Mouse (Mus musculus) ES-Bruce4 (cell line): ENCODE measurements around the gene Gemin5.

Experiments
- CTCF ChIP-seq: IDR thresholded peaks from one replicate; pipeline ENCODE4 v1.8.1; 2011; ENCODE audit warnings: low read depth, low read length
- EP300 ChIP-seq: IDR thresholded peaks from 2 replicates; pipeline ENCODE4 v1.6.1; 2011; ENCODE audit warnings: low read depth, low read length; ENCODE audit not compliant: insufficient read depth

DNA sequence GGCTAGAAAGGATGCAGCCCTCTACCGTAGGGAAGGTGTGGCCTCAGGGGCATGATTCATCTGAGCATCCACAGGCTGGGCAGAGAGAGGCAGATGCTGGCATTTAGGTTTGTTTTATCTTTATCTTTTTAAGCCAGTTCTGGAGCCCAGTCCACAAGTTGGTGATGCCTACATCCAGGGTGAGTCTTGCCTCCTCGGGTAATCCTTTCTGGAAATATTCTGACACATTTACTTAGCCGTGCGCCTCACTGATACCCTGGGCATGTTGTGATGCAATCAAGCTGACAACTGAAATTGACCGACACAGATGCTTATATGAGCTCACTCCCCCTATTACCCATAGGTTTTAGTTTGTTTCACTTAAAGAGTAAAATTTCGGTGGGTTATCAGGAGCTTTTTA lies 48.5 kb upstream of the Gemin5 start:
- TF ChIP-seq EP300, result no peak
- no peak for TF ChIP-seq CTCF
